Mouse (Mus musculus) liver, embryonic 14.5 days (tissue): ENCODE measurements around the gene Psmd14. TPM values are rescaled to one million over a fixed set of nuclear protein-coding genes. Genes with fewer than 3 reads are reported as not detected.

Source experiments
- ATAC-seq: fragments of 200-750 bp; cut with Nextera tagmentation; 2 replicates; pipeline ENCODE4 v1.8.0; 2017; ENCODE audit warnings: moderate number of reproducible peaks, mild to moderate bottlenecking, moderate library complexity; ENCODE audit not compliant: insufficient read depth
- DNase-seq, 3 experiments: peaks; one replicate each; pipeline ENCODE4 v3.0.0-alpha.2; 2012 to 2013; ENCODE audit warnings: low read depth in 3 of 3, low spot score in 3 of 3
- H3K27ac ChIP-seq: fragments of 300-500 bp; sonication (generic); 2 replicates; pipeline ENCODE4 v1.5.1; 2014; ENCODE audit warnings: moderate library complexity, mild to moderate bottlenecking, control low read depth, inconsistent platforms
- H3K27me3 ChIP-seq: fragments of 300-500 bp; sonication (generic); 2 replicates; pipeline ENCODE4 v1.6.1; 2014; ENCODE audit warnings: mild to moderate bottlenecking, low read length, moderate library complexity; ENCODE audit not compliant: control insufficient read depth, insufficient read depth
- H3K36me3 ChIP-seq: fragments of 300-500 bp; sonication (generic); replicated peaks from 2 replicates; pipeline ENCODE4 v1.6.1; 2014; ENCODE audit warnings: low read depth; ENCODE audit not compliant: control insufficient read depth, insufficient read depth
- H3K4me1 ChIP-seq, 2 experiments: fragments of 200-500 bp in 1 of 2; fragments of 300-500 bp in 1 of 2; sonication (generic) in 1 of 2; replicated peaks; 2 replicates each; pipeline ENCODE4 v1.6.1; 2012 to 2014; ENCODE audit warnings: antibody characterized with exemption in 1 of 2, inconsistent platforms in 1 of 2, low read length in 1 of 2; ENCODE audit not compliant: control insufficient read depth in 2 of 2, insufficient read depth in 2 of 2
- H3K4me2 ChIP-seq: fragments of 300-500 bp; sonication (generic); 2 replicates; pipeline ENCODE4 v1.6.1; 2014; ENCODE audit warnings: low read depth, mild to moderate bottlenecking, control low read depth, moderate library complexity
- H3K4me3 ChIP-seq, 2 experiments: fragments of 200-500 bp in 1 of 2; fragments of 300-500 bp in 1 of 2; sonication (generic) in 1 of 2; 2 replicates each; pipeline ENCODE4 v1.5.1; 2012 to 2014; ENCODE audit warnings: low read depth in 2 of 2, low read length in 2 of 2, mild to moderate bottlenecking in 2 of 2, control low read depth in 1 of 2, inconsistent platforms in 1 of 2, moderate library complexity in 1 of 2; ENCODE audit not compliant: insufficient read depth in 1 of 2
- H3K9ac ChIP-seq: fragments of 300-500 bp; sonication (generic); replicated peaks from 2 replicates; pipeline ENCODE4 v1.6.1; 2014; ENCODE audit warnings: mild to moderate bottlenecking, control low read depth, moderate library complexity
- H3K9me3 ChIP-seq: fragments of 300-500 bp; sonication (generic); 2 replicates; pipeline ENCODE4 v1.6.1; 2016; ENCODE audit warnings: low read length, mixed read lengths; ENCODE audit not compliant: control insufficient read depth
- CTCF ChIP-seq: IDR thresholded peaks from 2 replicates; pipeline ENCODE4 v1.5.1; 2016; ENCODE audit warnings: antibody characterized with exemption, low read depth, control low read depth
- EP300 ChIP-seq: IDR thresholded peaks from 2 replicates; pipeline ENCODE4 v1.6.1; 2016; ENCODE audit warnings: antibody characterized with exemption, low read depth
- WGBS: fragments of 180-500 bp; shearing (Covaris S2); extraction: QIAGEN DNeasy Blood & Tissue Kit; methylation state at CpG from one replicate; pipeline ENCODE4 v1.1.7; 2014; ENCODE audit not compliant: insufficient replicate concordance; 5-methylcytosine and 5-hydroxymethylcytosine counted together
- polyA plus RNA-seq, 2 experiments: library from polyadenylated mRNA; depleted of rRNA in 1 of 2; stranded (reverse) in 1 of 2; unstranded in 1 of 2; fragments of >200 nt; fragmentation: Nextera tagmentation in 1 of 2; extraction: Ambion mirVana in 1 of 2; gene quantifications; 2 replicates each; pipeline versions ENCODE4 v1.2.1 to v1.2.3; 2012 to 2014

Gene Psmd14
- polyA plus RNA-seq, 2 experiments: 48.8 to 131 TPM

DNA sequence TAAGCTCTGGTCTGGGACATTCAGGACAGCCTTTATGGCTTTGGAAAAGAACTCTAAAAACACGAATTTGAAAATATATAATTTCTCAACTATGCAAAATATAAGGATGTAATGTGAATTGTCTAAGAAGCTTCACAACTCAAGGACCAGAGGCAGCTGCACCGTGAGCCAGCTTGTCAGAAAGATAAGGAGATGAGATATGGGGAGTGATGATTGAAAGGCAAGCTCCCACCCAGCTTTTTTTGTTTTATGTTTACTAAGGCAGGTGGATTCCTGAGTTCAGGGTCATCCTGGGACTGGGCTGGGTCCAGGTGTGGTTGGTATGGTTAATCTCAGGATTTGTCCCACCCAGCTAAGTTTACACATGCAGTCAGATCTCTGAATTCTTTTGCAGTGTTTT lies 35.1 kb downstream of the Psmd14 start:
- 21% methylated on average over 2 of the region's 2 CpGs for WGBS
- Histone ChIP-seq H3K4me1 (peaks cover 0 to 4% of the 10 kb centered on the region in 2 experiments; a peak in 1 of 4 replicates), H3K36me3 (no peaks in the 10 kb centered on the region), H3K4me3 (no peak overlapping the region), H3K9me3 (no peaks in the 10 kb centered on the region), H3K27ac (no peak overlapping the region), H3K27me3 (no peaks in the 10 kb centered on the region), H3K9ac (no peak overlapping the region), H3K4me2 (no peak overlapping the region)
- no peak for TF ChIP-seq CTCF
- no peak for TF ChIP-seq EP300
- ATAC-seq (no peak), DNase-seq (no peak)

DNA sequence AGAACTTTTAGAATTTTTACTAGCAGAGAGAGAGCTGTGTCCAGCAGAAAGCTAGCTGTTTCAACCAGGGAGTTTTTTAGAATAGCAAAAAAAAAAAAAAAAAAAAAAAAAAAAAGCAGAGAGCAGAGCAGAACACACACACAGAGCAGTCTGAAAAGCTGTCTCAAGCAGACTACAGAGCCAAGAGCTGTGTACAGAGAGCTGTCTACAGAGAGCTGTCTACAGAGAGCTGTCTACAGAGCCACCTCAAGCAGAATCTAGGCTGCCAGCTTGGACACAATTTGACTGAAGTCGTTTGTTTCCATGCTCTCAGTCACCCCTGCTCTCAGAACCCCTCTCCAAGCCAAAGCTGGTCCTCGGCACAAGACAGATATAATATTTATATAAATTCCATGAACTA lies 35.9 kb downstream of the Psmd14 start:
- 52% methylated on average over 2 of the region's 2 CpGs for WGBS
- no peak for ATAC-seq

DNA sequence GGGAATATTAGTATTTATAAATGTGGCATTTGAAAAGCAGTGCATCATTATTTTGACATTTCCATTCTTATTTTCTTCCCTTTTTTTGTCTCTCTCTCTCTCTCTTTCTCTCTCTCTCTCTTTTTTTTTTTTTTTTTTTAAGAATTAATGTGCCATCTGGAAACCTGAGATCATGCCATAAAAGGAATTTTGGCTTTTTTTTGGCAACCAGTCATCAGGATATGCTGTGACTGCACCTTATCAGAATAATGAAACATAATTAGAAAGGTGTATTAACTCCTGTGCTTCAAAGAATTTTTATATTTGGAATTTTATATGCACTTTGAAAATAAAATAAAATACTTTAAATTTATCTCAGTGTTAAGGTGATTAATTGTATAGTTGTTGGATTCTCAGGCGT lies 39.2 kb downstream of the Psmd14 start:
- 74% methylated on average over 1 of the region's 1 CpGs for WGBS
- Histone ChIP-seq H3K27ac (no peak overlapping the region), H3K4me1 (peaks cover 0 to 4% of the 10 kb centered on the region in 2 experiments; a peak in 1 of 4 replicates), H3K36me3 (no peaks in the 10 kb centered on the region), H3K9me3 (no peaks in the 10 kb centered on the region), H3K4me3 (no peak overlapping the region), H3K4me2 (no peak overlapping the region), H3K27me3 (no peaks in the 10 kb centered on the region), H3K9ac (no peak overlapping the region)
- DNase-seq: no peak
- TF ChIP-seq EP300 (no peak), CTCF (no peak)
- no peak for ATAC-seq

More for the DNA sequence above, 35.9 kb downstream of the Psmd14 start:
- H3K9ac ChIP-seq: no peak overlapping the region
- TF ChIP-seq CTCF: no peak
- H3K4me3 ChIP-seq: no peak overlapping the region
- no peaks in the 10 kb centered on the region for H3K27me3 ChIP-seq
- no peaks in the 10 kb centered on the region for H3K9me3 ChIP-seq
- no peak overlapping the region for H3K4me2 ChIP-seq
- DNase-seq: no peak
- no peak overlapping the region for H3K27ac ChIP-seq
- no peaks in the 10 kb centered on the region for H3K36me3 ChIP-seq
- peaks cover 0 to 4% of the 10 kb centered on the region in 2 experiments; a peak in 1 of 4 replicates for H3K4me1 ChIP-seq

DNA sequence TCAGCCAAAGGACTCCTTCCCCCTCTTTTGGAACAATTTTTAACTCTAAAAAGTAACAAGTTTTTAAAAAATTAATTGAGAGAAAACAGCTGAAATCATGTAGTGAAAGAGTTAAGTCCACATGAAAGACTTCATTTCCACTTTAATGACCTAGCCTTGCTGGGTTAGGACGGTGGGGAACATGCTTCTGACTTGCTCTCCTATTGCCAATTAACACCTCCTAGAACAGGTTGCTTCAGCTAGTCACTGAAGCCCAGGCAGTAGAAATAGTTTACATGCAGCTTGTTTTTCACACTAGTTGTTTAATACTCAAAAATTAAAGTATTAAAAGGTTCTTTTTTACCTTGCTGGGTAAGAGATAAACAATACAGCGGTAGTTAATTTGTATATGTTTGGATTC lies 39.8 kb downstream of the Psmd14 start:
- no peak overlapping the region for H3K27ac ChIP-seq
- TF ChIP-seq CTCF (no peak), EP300 (no peak)
- WGBS: 71% methylated on average over 2 of the region's 2 CpGs

DNA sequence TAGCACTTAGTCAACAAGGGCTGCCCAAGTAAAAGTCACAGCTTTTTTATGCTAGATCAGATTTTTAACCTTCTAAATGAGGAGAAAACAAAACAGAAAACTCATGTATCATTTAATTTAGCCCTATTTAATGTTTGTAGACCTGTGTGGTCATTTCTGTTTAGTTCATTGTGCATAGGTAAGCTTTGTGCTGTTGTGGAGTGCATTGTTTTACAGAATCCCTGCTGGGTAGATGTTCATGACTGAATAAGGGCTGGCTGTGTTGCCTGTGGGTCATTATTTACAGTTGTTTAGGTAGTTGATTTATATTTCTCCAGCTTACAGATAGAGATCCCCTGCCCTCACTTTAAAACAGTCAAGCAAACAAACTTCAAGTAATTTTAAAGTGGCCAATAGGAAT lies 40.9 kb downstream of the Psmd14 start:
- H3K4me1 ChIP-seq: no peaks in the 10 kb centered on the region; a peak in 1 of 4 replicates
- no peak overlapping the region for H3K4me3 ChIP-seq
- no peaks in the 10 kb centered on the region for H3K27me3 ChIP-seq
- no peaks in the 10 kb centered on the region for H3K36me3 ChIP-seq
- no peak for DNase-seq
- no peak overlapping the region for H3K4me2 ChIP-seq
- no peak for ATAC-seq
- TF ChIP-seq CTCF (no peak), EP300 (no peak)
- H3K9me3 ChIP-seq: no peaks in the 10 kb centered on the region
- H3K9ac ChIP-seq: no peak overlapping the region
- no peak overlapping the region for H3K27ac ChIP-seq

More for the DNA sequence above, 39.8 kb downstream of the Psmd14 start:
- Histone ChIP-seq H3K4me2 (no peak overlapping the region), H3K4me1 (peaks cover 0 to under 1% of the 10 kb centered on the region in 2 experiments; a peak in 1 of 4 replicates), H3K9ac (no peak overlapping the region), H3K27me3 (no peaks in the 10 kb centered on the region), H3K36me3 (no peaks in the 10 kb centered on the region), H3K4me3 (no peak overlapping the region), H3K9me3 (no peaks in the 10 kb centered on the region)
- ATAC-seq: no peak
- DNase-seq: no peak

DNA sequence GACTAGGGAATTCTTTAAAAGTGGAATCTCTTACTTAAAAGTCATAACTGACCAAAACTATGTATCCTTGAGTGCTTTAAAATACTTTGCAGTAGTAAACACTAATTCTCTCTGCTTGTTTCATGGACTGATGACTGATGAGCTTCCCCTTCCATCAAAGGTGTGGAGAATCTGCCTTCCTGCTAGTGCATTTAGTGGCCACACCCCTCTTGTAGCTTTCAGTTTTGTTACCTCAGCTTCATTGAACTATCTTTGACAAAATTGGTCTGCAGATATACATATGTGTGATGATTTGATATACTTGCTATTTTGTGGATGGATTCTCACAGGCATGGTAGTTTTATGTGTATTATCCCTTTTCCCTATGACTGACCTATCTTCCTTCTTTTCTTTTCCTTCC lies 43.5 kb downstream of the Psmd14 start:
- Histone ChIP-seq H3K9ac (no peak overlapping the region), H3K36me3 (no peaks in the 10 kb centered on the region), H3K4me1 (peaks cover 10 to 11% of the 10 kb centered on the region in 2 experiments), H3K9me3 (no peaks in the 10 kb centered on the region), H3K27me3 (no peaks in the 10 kb centered on the region), H3K27ac (no peak overlapping the region), H3K4me3 (no peak overlapping the region), H3K4me2 (no peak overlapping the region)
- DNase-seq (no peak), ATAC-seq (no peak)
- TF ChIP-seq CTCF: no peak
- no peak for TF ChIP-seq EP300
